Mouse (Mus musculus): ENCODE results near the gene Zbtb16.

Gene Zbtb16

GRCm38 (mm10) chr9:48644926-48645647 is 190.9 kb downstream of the Zbtb16 start:
- peak; percentile 62 for DNase-seq (ENCODE audit: low read depth)

DNA sequence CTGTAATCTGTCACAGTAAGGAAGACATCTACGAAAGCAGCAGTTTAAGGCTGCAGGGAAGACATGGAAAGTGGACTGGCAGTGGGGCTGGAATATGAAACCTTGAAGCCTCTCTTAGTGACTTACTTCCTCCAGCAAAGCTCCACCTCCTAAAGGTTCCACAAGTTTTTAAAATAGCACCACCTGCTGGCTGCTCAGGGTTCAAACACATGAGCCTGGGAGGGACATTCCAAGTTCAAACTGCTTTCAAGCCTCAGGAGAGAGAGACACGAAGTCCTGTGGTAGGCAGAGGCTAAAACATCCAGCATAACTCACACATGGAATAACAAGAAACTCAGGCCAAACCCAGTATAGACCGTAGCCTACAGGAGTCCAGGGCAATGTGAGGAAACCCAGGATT is 191.6 kb downstream of the Zbtb16 start:
- DNase-seq (ENCODE audit: low read depth), result no peak

DNA sequence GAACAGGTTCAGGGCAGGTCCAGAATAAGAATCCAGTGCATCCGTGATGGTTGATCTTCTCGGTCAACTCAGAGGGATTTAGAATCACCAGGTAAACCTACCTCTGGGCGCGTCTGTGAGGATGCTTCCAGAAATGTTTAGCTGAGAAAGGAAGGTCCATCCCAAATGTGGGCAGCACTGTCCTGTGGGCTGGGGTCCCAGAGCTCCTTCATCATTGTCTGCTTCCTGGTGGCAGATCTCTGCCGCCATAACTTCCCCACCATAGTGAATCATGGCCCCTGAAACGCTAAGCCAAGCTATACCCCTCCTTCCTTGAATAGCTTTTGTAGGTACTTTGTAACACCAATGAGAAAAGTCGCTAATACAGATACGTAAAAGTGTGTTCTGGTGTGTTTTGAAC is 194.4 kb downstream of the Zbtb16 start:
- DNase-seq (ENCODE audit: low read depth), result no peak

GRCm38 (mm10) chr9:48640881-48641280 is 195.1 kb downstream of the Zbtb16 start:
- no peak for DNase-seq (ENCODE audit: low read depth)

DNA sequence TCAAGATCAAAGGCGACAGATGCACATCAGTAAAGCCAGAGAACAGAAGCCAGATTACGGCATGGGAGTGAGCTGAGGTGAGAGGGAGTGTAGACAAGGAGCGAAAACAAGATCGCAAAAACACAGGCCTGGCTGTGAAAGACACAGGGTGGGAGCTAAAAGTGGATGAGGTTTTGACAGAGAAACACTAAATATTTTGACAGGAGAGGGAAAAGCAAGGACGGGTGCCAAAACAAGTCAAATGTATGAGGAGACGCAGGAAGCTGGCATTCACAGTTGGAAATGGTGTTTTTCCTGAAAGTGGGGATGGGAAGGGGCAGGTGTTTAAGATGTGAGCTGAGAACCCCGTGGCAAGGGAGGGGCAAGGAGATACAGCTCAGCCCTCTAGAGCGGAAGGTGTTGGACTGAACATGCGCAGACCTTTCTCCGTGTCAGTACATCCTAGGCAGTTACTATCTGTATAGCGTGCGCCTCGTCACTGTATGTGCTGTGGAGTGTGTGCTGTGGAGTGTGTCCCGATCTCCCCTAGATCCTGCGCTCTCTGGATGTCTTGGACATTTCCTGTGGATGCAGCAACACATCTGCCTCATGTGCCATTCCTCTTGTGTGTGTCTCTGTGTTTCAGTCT is 197.7 kb downstream of the Zbtb16 start:
- DNase-seq (ENCODE audit: low read depth), result no peak

DNA sequence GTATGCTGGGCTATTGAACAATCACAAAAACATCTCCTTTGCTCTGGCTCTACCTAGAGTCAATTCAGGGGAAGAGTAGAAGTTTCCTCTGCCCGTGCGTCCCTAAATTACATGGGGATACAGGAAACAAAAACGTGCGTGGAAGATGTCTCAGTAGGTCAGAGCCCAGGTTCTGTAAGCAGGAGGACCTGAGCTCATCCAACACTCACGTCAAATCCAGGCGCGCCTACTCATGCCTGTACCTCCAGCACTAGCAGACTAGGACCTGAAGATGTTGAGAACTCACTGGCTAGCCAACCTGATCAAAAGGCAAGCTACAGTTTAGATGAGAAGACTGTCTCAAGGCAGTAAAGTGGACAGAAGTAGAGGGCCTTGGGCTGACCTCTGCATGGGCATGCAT is 198.9 kb downstream of the Zbtb16 start:
- no peak for DNase-seq (ENCODE audit: low read depth)

GRCm38 (mm10) chr9:48635576-48636350 is 200.3 kb downstream of the Zbtb16 start:
- no peak for DNase-seq (ENCODE audit: low read depth)

- DNase-seq (ENCODE audit: low read depth), result no peak
Observed at GRCm38 (mm10) chr9:48633147-48633546, 202.9 kb downstream of the Zbtb16 start.

DNA sequence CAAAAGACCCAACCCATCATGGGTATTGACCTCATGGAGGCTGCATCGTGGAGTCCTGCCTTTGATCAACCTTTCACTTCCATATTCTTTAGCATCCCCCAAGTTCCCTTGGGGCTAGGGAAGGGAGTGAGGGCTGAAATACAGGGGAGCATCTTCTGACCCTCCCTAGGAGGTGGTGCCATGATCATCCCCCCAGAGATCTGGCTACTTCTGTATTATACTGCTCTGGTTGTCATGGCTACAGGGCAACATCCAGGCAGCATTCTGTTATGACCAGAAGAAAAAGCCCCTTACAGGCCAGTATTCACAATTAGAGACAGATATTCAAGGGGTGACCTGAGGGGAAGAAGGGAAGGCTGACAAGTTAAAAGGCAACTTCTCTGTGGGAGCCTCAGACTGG is 216.8 kb downstream of the Zbtb16 start:
- no peak for DNase-seq (ENCODE audit: low read depth)

DNA sequence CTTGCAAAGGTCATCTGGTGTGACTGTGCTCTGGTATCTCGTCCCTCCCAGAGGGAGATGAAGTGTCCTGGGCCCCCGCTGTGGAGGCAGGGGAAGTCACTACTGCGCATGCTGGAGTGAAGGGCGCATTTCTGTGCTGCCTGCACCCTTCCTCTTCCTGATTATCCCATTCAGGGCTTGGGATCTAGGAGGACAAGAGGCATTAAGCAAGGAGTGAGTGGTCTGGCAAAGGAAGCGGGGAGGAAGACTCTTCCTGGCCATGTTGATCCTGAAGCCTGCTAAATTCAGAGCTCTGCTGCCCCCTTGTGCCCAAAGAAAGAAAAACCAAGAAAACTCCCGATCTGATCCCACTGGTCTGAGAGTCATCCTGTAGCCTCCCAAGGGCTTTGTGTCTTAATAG is 217.4 kb downstream of the Zbtb16 start:
- DNase-seq (ENCODE audit: low read depth), result peak; percentile 51

DNA sequence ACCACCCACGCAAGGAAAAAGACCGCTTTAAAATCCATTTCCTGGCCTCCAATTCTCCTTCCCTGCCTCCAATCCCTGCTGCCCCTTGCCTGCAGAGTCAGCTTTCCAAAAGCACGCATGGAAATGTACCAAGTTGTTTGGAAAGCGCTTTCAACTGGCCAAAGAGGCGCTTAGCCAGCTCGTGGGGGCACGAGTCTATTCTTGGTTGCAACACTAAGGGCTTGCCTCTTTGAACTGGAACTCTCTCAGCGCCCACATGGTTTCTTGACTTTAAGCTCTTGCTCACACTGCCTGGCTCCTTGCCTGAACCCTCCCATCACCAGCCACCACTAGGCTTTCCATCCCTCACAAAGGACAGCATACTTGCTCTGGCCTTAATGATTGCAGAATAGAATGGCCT is 217.9 kb downstream of the Zbtb16 start:
- no peak for DNase-seq (ENCODE audit: low read depth)

DNA sequence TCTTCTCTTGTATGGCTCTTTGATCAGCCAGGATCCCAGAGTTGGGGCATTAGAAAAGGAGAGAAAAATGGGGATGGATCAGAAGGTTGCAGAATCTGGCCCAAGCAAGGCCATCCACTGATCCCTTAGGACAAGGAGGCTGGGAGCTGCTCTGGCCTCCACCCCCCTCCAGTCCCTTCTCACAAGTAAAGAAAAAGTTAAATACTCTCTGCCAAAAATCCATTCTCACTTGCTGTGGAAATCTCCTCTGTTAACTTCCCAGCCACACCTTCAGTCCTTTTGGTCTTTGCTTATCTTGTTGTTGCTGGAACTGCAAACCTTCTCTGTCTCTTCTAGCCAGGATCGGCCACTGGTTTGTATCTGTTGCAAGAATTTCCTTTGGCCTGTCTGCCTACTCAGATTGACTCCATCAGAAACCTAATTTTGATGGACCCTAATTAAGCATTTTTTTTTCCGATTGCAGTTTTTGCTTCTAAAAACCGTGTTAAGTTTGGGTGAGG is 218.5 kb downstream of the Zbtb16 start:
- no peak for DNase-seq (ENCODE audit: low read depth)

DNA sequence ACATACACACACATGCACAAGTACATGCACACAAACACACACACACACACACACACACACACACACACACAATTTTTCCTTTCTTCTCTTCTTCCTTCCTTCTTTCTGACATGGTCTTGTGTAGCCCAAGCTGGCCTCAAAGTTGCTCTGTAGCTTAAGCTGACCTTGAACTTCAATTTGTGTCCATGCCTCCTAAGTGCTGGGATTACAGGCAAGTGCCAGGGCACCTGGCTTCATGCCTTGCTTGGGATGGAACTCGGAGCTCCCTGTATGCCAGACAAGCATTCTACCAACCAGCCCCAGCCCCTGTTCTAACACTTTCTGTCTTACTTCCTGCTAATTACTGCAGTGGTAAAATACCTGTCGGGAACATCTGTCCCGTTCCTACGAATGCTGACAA is 222.8 kb downstream of the Zbtb16 start:
- DNase-seq (ENCODE audit: low read depth), result no peak

- no peak for DNase-seq (ENCODE audit: low read depth)
Observed at GRCm38 (mm10) chr9:48612542-48612941, 223.5 kb downstream of the Zbtb16 start.

GRCm38 (mm10) chr9:48611032-48611431 is 225.0 kb downstream of the Zbtb16 start:
- DNase-seq (ENCODE audit: low read depth), result no peak

- no peak for DNase-seq (ENCODE audit: low read depth)
Observed at GRCm38 (mm10) chr9:48609734-48610133, 226.3 kb downstream of the Zbtb16 start.

DNA sequence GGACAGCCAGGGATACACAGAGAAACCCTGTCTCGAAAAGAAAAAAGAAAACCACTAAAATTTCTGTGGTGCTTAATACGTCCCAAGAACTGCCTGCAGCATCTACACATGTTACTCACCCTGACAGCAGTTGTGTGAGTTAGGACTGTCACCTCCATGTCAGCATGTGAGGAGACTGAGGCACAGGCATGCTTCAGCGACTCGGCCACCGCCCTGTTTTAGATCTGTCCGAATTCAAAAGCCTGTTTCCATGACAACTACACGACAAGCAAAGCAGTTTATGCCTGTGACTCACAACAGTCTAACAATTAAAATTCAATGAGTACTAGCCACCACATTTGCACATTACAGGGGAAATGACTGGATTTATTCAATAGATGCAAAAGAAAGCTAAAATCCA is 228.6 kb downstream of the Zbtb16 start:
- DNase-seq (ENCODE audit: low read depth), result no peak

DNA sequence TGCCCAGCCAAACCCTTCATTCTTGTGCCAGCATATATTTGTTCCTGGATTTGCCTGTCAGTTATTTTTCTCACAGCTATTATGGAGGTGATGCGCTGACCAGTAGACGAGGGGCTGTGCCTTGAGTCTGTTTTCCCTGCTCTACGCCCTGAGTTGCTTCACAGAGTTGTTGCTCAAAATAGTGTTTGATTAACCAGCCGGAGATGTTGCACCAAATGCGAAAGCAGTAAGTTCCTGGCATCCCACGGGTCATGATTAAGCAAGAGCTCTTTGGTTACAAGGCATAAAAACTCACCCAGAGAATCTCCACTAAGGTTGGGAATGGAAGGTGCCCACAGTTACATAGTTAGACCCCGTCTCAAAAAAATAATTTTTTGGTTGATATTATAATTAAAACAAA is 229.9 kb downstream of the Zbtb16 start:
- DNase-seq (ENCODE audit: low read depth), result no peak

- DNase-seq (ENCODE audit: low read depth), result no peak
Observed at GRCm38 (mm10) chr9:48605697-48606096, 230.3 kb downstream of the Zbtb16 start.

DNA sequence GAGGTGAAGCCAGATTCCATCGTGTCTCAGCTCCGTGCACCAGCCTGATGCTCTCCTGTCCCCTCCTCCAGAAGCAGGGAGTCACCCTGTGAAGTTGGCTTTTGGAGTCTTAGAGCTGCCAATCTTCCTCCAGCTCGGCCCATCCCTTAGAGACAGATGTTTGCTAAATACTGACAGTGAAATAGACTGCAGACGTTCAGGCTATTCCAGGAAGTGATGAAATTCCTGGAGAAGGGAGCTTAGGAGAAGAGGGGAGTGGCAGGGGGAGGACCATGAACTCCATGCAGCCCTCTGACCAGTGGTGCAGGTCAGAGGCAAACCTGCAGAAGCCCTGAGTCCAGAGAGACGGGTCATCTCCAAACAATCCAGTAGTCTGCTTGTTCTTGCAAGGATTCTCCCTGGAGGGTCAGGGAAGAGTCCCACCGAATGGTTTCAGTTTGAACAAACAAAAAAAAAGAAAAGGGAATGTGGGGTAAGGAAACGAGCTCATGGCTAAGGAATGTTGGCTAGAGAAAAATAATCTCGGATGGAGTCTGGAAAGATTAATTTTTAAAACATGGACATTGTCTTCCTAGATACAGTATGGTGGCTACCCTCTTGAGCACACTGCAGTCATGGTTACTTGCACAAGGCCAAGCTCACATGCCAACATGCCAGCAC is 231.0 kb downstream of the Zbtb16 start, which contains the start of gene Nnmt:
TSS of gene Nnmt (minus strand) at position 215 of the 660 bp plus-strand sequence.
- DNase-seq (ENCODE audit: low read depth), result no peak

Data from c-Kit-positive CD71-negative TER-119-negative erythroid progenitor cells, embryonic 14.5 days (primary cell).